Mouse (Mus musculus) cortical plate, adult 2 months (tissue): ENCODE data around the gene Paics. TPM values are rescaled to one million over a fixed set of nuclear protein-coding genes. Genes with fewer than 3 reads are reported as not detected.

Experiments
- H3K27ac ChIP-seq: fragments of 200-500 bp; 2 replicates; pipeline ENCODE4 v1.5.1; 2012; ENCODE audit warnings: low read length, control low read depth, inconsistent platforms; ENCODE audit not compliant: insufficient read depth
- H3K4me1 ChIP-seq: fragments of 200-500 bp; 2 replicates; pipeline ENCODE4 v1.6.1; 2011; ENCODE audit warnings: low read length; ENCODE audit not compliant: control insufficient read depth, insufficient read depth
- H3K4me3 ChIP-seq: fragments of 200-500 bp; 2 replicates; pipeline ENCODE4 v1.5.1; 2011; ENCODE audit warnings: mild to moderate bottlenecking, low read length, control low read depth; ENCODE audit not compliant: insufficient read depth
- CTCF ChIP-seq: fragments of 200-500 bp; IDR thresholded peaks from 2 replicates; pipeline ENCODE4 v1.5.1; 2011; ENCODE audit warnings: mild to moderate bottlenecking, control low read depth, low read length; ENCODE audit not compliant: insufficient read depth; ENCODE audit errors: extremely low read depth
- POLR2A ChIP-seq: fragments of 200-500 bp; IDR thresholded peaks from 2 replicates; pipeline ENCODE4 v1.6.1; 2011; ENCODE audit warnings: mild to moderate bottlenecking, low read length, control low read depth; ENCODE audit not compliant: insufficient read depth; ENCODE audit errors: extremely low read depth
- polyA plus RNA-seq: library from polyadenylated mRNA; depleted of rRNA; stranded (reverse); fragments of >200 nt; gene quantifications from 2 replicates; pipeline ENCODE4 v1.2.3, GENCODE M21; 2012

The Paics gene
- polyA plus RNA-seq, 1 experiment, result 74.7 TPM

- Histone ChIP-seq H3K4me3 (no peak overlapping the region), H3K27ac (no peak overlapping the region), H3K4me1 (peaks cover 4% of the 10 kb centered on the region)
- TF ChIP-seq CTCF, result no peak
These were observed 26.8 kb upstream of the Paics start for GRCm38 (mm10) chr5:76924296-76924695.

- Histone ChIP-seq H3K4me1 (peaks cover 4% of the 10 kb centered on the region), H3K27ac (peak overlapping the region; percentile 20; the same call in 1 of the 2 replicates), H3K4me3 (peak overlapping the region; percentile 38)
- no peak for TF ChIP-seq POLR2A
- TF ChIP-seq CTCF, result no peak
These were observed 22.8 kb upstream of the Paics start for GRCm38 (mm10) chr5:76928124-76928832.

GRCm38 (mm10) chr5:76929180-76929877 lies 21.8 kb upstream of the Paics start:
- peaks cover 2% of the 10 kb centered on the region; the same call in 1 of the 2 replicates for H3K4me1 ChIP-seq
- H3K27ac ChIP-seq, result no peak overlapping the region
- no peak overlapping the region for H3K4me3 ChIP-seq
- TF ChIP-seq POLR2A, result no peak
- TF ChIP-seq CTCF, result no peak

- TF ChIP-seq POLR2A (no peak), CTCF (no peak)
These were observed 11.4 kb upstream of the Paics start for GRCm38 (mm10) chr5:76939717-76940116.

GRCm38 (mm10) chr5:76941975-76942374 lies 9.1 kb upstream of the Paics start:
- Histone ChIP-seq H3K27ac (no peak overlapping the region), H3K4me3 (no peak overlapping the region), H3K4me1 (peaks cover 5% of the 10 kb centered on the region)
- no peak for TF ChIP-seq CTCF
- TF ChIP-seq POLR2A, result no peak

More at GRCm38 (mm10) chr5:76939717-76940116, 11.4 kb upstream of the Paics start:
- Histone ChIP-seq H3K4me3 (no peak overlapping the region), H3K27ac (no peak overlapping the region), H3K4me1 (peaks cover 1% of the 10 kb centered on the region)

DNA sequence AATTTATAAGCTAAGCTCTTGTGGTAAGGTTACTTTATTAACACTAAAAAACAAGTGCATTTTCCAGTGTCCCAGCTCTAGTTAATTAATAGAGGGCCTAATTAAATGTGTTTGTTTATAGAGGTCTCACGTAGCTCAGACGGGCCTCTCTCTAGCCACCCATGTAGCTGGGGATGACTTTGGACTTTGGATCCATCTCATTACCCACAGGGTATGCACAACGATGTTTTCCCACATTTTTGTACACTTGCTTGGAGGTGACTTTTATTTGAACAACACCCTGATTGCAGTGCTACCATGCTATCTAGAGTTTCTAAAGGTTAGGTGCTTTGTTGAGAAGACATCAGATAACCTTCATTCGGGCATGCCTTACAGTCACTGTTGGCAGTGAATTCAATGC lies 8.6 kb upstream of the Paics start:
- TF ChIP-seq CTCF, result no peak
- no peak for TF ChIP-seq POLR2A

GRCm38 (mm10) chr5:76944965-76945677 lies 6.0 kb upstream of the Paics start:
- H3K4me3 ChIP-seq, result no peak overlapping the region
- TF ChIP-seq CTCF (no peak), POLR2A (no peak)
- H3K4me1 ChIP-seq, result peaks cover 5% of the 10 kb centered on the region

More for the DNA sequence above, 8.6 kb upstream of the Paics start:
- Histone ChIP-seq H3K4me3 (no peak overlapping the region), H3K4me1 (peaks cover 5% of the 10 kb centered on the region), H3K27ac (no peak overlapping the region)

GRCm38 (mm10) chr5:76945678-76946033 lies 5.5 kb upstream of the Paics start:
- Histone ChIP-seq H3K27ac (no peak overlapping the region), H3K4me3 (no peak overlapping the region), H3K4me1 (peaks cover 5% of the 10 kb centered on the region)
- TF ChIP-seq CTCF (no peak), POLR2A (no peak)

More at GRCm38 (mm10) chr5:76944965-76945677, 6.0 kb upstream of the Paics start:
- H3K27ac ChIP-seq, result no peak overlapping the region

DNA sequence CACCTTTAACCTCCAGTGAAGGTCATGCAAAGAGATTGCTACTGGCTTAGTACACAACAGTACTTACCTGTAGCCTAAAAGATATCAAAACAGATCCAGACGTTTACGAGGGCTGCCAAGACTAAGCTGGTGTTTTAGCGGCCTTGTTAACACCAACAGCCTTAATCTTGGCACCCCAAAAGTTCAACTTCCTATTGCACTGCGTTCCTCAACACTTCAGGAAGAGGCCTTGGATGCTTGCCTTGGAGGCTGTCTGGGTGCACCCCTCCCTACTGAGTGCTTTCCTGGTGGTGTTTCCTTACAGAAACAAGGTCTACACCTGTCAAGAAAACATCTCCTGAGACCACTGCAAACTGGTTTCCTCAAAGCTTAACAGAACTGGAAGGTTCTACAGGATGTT lies 4.0 kb upstream of the Paics start:
- Histone ChIP-seq H3K4me1 (peaks cover 3% of the 10 kb centered on the region; the same call in 1 of the 2 replicates), H3K4me3 (no peak overlapping the region), H3K27ac (no peak overlapping the region)
- TF ChIP-seq CTCF (no peak), POLR2A (no peak)
